Mouse (Mus musculus): ENCODE measurements at regions not wholly inside any gene's neighbourhood (a gene's known extent, or its start where the extent isn't known, plus 50 kb on each side); places are given as distances from the start of the nearest gene placed in this dataset.

GRCm38 (mm10) chr1:73727781-73728180 lies 396.5 kb downstream of the Tns1 start:
- TF ChIP-seq CTCF (conservative IDR thresholded peaks at IDR 0.05 in 1 of 2, IDR thresholded peaks at IDR 0.05 in 1 of 2; ENCODE audit: low read depth in 2 of 2, low read length in 2 of 2) (no peak), E2F4 (IDR thresholded peaks at IDR 0.05; ENCODE audit: insufficient replicate concordance, low read depth, low read length) (no peak), ZNF384 (IDR thresholded peaks at IDR 0.05; ENCODE audit: low read depth, low read length) (no peak), MYC (IDR thresholded peaks at IDR 0.05; ENCODE audit: low read depth, low read length) (no peak), USF2 (conservative IDR thresholded peaks at IDR 0.05; ENCODE audit: low read depth, low read length) (no peak), TBP (conservative IDR thresholded peaks at IDR 0.05; ENCODE audit: low read depth, low read length) (no peak), PAX5 (IDR thresholded peaks at IDR 0.05; ENCODE audit: low read length) (no peak), ZMIZ1 (IDR thresholded peaks at IDR 0.05; ENCODE audit: low read depth, low read length) (no peak), EP300 (IDR thresholded peaks at IDR 0.05; ENCODE audit: low read length) (no peak), TCF12 (IDR thresholded peaks at IDR 0.05; ENCODE audit: low read depth, low read length) (no peak), USF1 (IDR thresholded peaks at IDR 0.05; ENCODE audit: low read depth, low read length) (no peak)
